Mouse (Mus musculus) lung, adult 2 months (tissue): Measurements from ENCODE around the gene Pik3r6. TPM values are rescaled to one million over a fixed set of nuclear protein-coding genes. Genes with fewer than 3 reads are reported as not detected.

Experiments
- DNase-seq: peaks from one replicate; pipeline ENCODE4 v3.0.0; 2022
- H3K4me1 ChIP-seq: fragments of 200-500 bp; 2 replicates; pipeline ENCODE4 v1.6.1; 2011; ENCODE audit warnings: low read length; ENCODE audit not compliant: control insufficient read depth, insufficient read depth
- H3K4me3 ChIP-seq: fragments of 200-500 bp; replicated peaks from 2 replicates; pipeline ENCODE3; 2011; ENCODE audit warnings: low read depth, mild to moderate bottlenecking, control low read depth, low read length; ENCODE audit errors: extremely low read depth
- CTCF ChIP-seq: fragments of 200-500 bp; IDR thresholded peaks from 2 replicates; pipeline ENCODE4 v1.5.1; 2011; ENCODE audit warnings: mild to moderate bottlenecking, low read length, control low read depth; ENCODE audit not compliant: insufficient read depth
- POLR2A ChIP-seq: fragments of 200-500 bp; IDR thresholded peaks from 2 replicates; pipeline ENCODE4 v1.6.1; 2011; ENCODE audit warnings: low read depth, mild to moderate bottlenecking, control low read depth, low read length, borderline replicate concordance; ENCODE audit errors: extremely low read depth
- WGBS: fragments of 180-500 bp; shearing (Covaris S2); methylation state at CpG from one replicate; pipeline ENCODE4 v1.1.7; 2018; 5-methylcytosine and 5-hydroxymethylcytosine counted together
- polyA plus RNA-seq: library from polyadenylated mRNA; depleted of rRNA; stranded (reverse); fragments of >200 nt; gene quantifications from 2 replicates; pipeline ENCODE4 v1.2.3, GENCODE M21; 2012

The Pik3r6 gene
- polyA plus RNA-seq, 1 experiment = 13.3 TPM

GRCm38 (mm10) chr11:68468886-68469285 is 33.9 kb upstream of the Pik3r6 start:
- DNase-seq = no peak
- no peaks in the 10 kb centered on the region for H3K4me1 ChIP-seq
- no peak overlapping the region for H3K4me3 ChIP-seq
- TF ChIP-seq POLR2A (no peak), CTCF (no peak)
- WGBS = 74% methylated on average over 4 of the region's 4 CpGs

- TF ChIP-seq CTCF = no peak
- no peak for TF ChIP-seq POLR2A
- DNase-seq = no peak
- Histone ChIP-seq H3K4me1 (no peaks in the 10 kb centered on the region), H3K4me3 (no peak overlapping the region)
- 70% methylated on average over 5 of the region's 5 CpGs for WGBS
Observed at GRCm38 (mm10) chr11:68472162-68472849, 30.5 kb upstream of the Pik3r6 start.

DNA sequence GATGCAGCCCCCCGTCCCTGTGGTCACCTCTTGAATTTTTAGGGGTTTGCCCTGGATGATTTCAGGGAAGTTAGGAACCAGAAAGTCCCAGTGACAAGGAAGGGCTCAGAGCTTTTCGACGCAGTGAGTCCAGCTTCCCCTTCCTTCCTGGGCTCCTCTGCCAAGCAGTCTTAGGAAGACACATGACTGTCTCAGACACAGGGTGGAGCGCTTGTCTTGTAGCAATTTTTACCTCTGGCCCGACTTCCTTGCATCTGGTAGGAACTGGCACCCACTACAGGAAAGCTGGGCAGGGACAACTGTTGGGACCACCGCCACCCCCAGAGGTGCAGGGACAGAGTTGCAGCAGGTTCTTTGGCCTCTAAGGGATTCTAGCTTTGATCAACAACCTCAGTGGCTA is 28.2 kb upstream of the Pik3r6 start:
- H3K4me3 ChIP-seq = no peak overlapping the region
- DNase-seq = no peak
- TF ChIP-seq CTCF = no peak
- no peak for TF ChIP-seq POLR2A
- no peaks in the 10 kb centered on the region for H3K4me1 ChIP-seq
- 50% methylated on average over 6 of the region's 6 CpGs for WGBS

GRCm38 (mm10) chr11:68475676-68476075 is 27.1 kb upstream of the Pik3r6 start:
- Histone ChIP-seq H3K4me3 (no peak overlapping the region), H3K4me1 (no peaks in the 10 kb centered on the region)
- TF ChIP-seq POLR2A (no peak), CTCF (no peak)
- no peak for DNase-seq
- 82% methylated on average over 7 of the region's 7 CpGs for WGBS

DNA sequence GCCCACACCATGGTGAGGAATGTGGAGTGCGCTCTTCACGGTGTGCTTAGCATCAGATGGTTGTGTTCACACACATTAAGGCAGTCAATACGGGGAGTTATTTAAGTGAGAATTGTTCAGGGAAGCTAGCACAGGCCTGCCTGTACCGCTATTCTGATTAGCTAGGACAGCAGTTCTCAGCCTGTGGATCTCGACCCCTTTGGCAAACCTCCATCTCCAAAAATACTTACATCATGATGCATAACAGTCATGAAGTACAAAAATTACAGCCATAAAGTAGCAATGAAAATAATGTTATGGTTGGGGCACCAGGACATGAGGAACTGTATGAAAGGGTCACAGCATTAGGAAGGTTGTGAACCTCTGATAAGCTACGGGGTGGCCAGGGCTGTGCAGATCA is 25.2 kb upstream of the Pik3r6 start:
- TF ChIP-seq CTCF (no peak), POLR2A (no peak)
- DNase-seq = no peak
- Histone ChIP-seq H3K4me1 (no peaks in the 10 kb centered on the region), H3K4me3 (no peak overlapping the region)
- WGBS = 71% methylated on average over 6 of the region's 6 CpGs

DNA sequence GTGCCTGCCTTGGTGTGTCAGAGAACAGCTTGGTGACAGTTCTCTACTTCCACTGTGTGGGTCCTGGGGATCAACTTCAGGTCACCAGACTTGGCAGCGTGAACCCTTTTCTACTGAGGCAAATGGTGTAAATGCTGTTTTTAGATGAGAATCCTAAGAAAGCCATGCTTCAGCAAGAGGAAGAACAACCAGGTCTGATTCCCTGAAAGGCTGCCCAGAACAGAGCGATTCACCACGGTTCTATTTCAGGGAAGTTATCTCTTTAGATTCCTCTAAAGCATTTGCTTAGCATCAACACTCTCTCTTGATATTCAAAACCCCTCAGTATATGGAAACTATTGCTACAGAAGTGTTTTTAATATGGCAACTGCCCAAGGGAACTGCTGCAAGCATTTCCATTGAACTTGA is 24.2 kb upstream of the Pik3r6 start:
- Histone ChIP-seq H3K4me3 (no peak overlapping the region), H3K4me1 (no peaks in the 10 kb centered on the region)
- WGBS = 45% methylated on average over 3 of the region's 3 CpGs
- DNase-seq = no peak
- TF ChIP-seq CTCF (no peak), POLR2A (no peak)

DNA sequence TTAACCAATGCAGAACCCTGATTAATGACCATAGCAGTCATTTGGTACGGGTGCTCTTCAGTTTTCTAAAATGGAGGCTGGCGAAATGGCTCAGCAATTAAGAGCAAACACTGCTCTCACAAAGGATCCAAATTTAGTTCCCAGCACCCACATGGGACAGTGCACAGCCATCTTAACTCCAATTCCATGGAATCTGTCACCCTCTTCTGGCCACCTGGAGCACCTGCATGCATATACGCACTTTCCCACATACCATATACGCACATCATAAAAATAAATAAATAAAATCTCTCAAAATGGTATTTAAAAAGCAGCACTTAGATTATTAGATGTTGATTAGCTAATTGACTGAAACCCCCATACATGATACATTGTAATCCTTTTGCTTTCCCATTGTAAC is 22.2 kb upstream of the Pik3r6 start:
- no peak for DNase-seq
- Histone ChIP-seq H3K4me1 (no peaks in the 10 kb centered on the region), H3K4me3 (no peak overlapping the region)
- TF ChIP-seq CTCF (no peak), POLR2A (no peak)
- WGBS = 94% methylated on average over 4 of the region's 4 CpGs

GRCm38 (mm10) chr11:68482001-68482400 is 20.8 kb upstream of the Pik3r6 start:
- TF ChIP-seq CTCF = no peak
- no peak for TF ChIP-seq POLR2A
- no peak overlapping the region for H3K4me3 ChIP-seq
- no peak for DNase-seq

GRCm38 (mm10) chr11:68483213-68483612 is 19.6 kb upstream of the Pik3r6 start:
- WGBS = 41% methylated on average over 6 of the region's 6 CpGs

More at GRCm38 (mm10) chr11:68482001-68482400, 20.8 kb upstream of the Pik3r6 start:
- H3K4me1 ChIP-seq = no peaks in the 10 kb centered on the region

GRCm38 (mm10) chr11:68484431-68484830 is 18.4 kb upstream of the Pik3r6 start:
- WGBS = 85% methylated on average over 3 of the region's 3 CpGs
- H3K4me1 ChIP-seq = no peaks in the 10 kb centered on the region

More at GRCm38 (mm10) chr11:68483213-68483612, 19.6 kb upstream of the Pik3r6 start:
- DNase-seq = no peak
- no peak for TF ChIP-seq CTCF
- TF ChIP-seq POLR2A = no peak
- no peaks in the 10 kb centered on the region for H3K4me1 ChIP-seq
- no peak overlapping the region for H3K4me3 ChIP-seq

More at GRCm38 (mm10) chr11:68484431-68484830, 18.4 kb upstream of the Pik3r6 start:
- TF ChIP-seq CTCF = no peak
- no peak for TF ChIP-seq POLR2A
- no peak for DNase-seq
- no peak overlapping the region for H3K4me3 ChIP-seq
